Mouse (Mus musculus): ENCODE measurements around the gene Zbtb16. TPM values are rescaled to one million over a fixed set of nuclear protein-coding genes. Genes with fewer than 3 reads are reported as not detected.

Zbtb16 gene
- total and polyA plus RNA-seq, 2 experiments from 2014 or later = 6.8 to 13.5 TPM

GRCm38 (mm10) chr9:48822586-48823318 is 13.3 kb downstream of the Zbtb16 start:
- TF ChIP-seq CTCF (IDR thresholded peaks at IDR 0.05; ENCODE audit: low read depth) = no peak
- H3K4me3 ChIP-seq (ENCODE audit: low read length) = no peak overlapping the region
- no peak for ATAC-seq
- no peaks in the 10 kb centered on the region for H3K4me1 ChIP-seq (ENCODE audit: insufficient read depth, low read length)
- no peaks in the 10 kb centered on the region for H3K27me3 ChIP-seq (ENCODE audit: insufficient read depth, low read length)
- no peaks in the 10 kb centered on the region for H3K36me3 ChIP-seq (ENCODE audit: insufficient read depth, low read length)
- no peak overlapping the region for H3K4me2 ChIP-seq (ENCODE audit: low read depth, low read length)
- no peaks in the 10 kb centered on the region for H3K9me3 ChIP-seq (ENCODE audit: low read length)
- WGBS = 50% methylated on average over 18 of the region's 18 CpGs
- no peak overlapping the region for H3K9ac ChIP-seq (replicated peaks; ENCODE audit: low read length)
- no peak overlapping the region for H3K27ac ChIP-seq
- no peak for DNase-seq (ENCODE audit: low spot score)

GRCm38 (mm10) chr9:48821916-48822585 is 14.0 kb downstream of the Zbtb16 start:
- whole genome bisulfite sequencing = 72% methylated on average over 15 of the region's 15 CpGs
- no peak overlapping the region for H3K4me2 ChIP-seq (ENCODE audit: low read depth, low read length)
- no peak for ATAC-seq
- no peaks in the 10 kb centered on the region for H3K4me1 ChIP-seq (ENCODE audit: insufficient read depth, low read length)
- H3K9me3 ChIP-seq (ENCODE audit: low read length) = no peaks in the 10 kb centered on the region
- no peak for TF ChIP-seq CTCF (IDR thresholded peaks at IDR 0.05; ENCODE audit: low read depth)
- no peaks in the 10 kb centered on the region for H3K36me3 ChIP-seq (ENCODE audit: insufficient read depth, low read length)
- H3K27me3 ChIP-seq (ENCODE audit: insufficient read depth, low read length) = no peaks in the 10 kb centered on the region
- no peak overlapping the region for H3K9ac ChIP-seq (replicated peaks; ENCODE audit: low read length)
- no peak overlapping the region for H3K27ac ChIP-seq
- no peak for DNase-seq (ENCODE audit: low spot score)
- no peak overlapping the region for H3K4me3 ChIP-seq (ENCODE audit: low read length)

- 87% methylated on average over 9 of the region's 9 CpGs for WGBS
- Histone ChIP-seq H3K4me1 (ENCODE audit: insufficient read depth, low read length) (no peaks in the 10 kb centered on the region), H3K27me3 (ENCODE audit: insufficient read depth, low read length) (no peaks in the 10 kb centered on the region), H3K4me3 (ENCODE audit: low read length) (no peak overlapping the region), H3K9me3 (ENCODE audit: low read length) (no peaks in the 10 kb centered on the region), H3K4me2 (ENCODE audit: low read depth, low read length) (no peak overlapping the region), H3K9ac (replicated peaks; ENCODE audit: low read length) (no peak overlapping the region), H3K27ac (no peak overlapping the region), H3K36me3 (ENCODE audit: insufficient read depth, low read length) (no peaks in the 10 kb centered on the region)
- no peak for ATAC-seq
- no peak for TF ChIP-seq CTCF (IDR thresholded peaks at IDR 0.05; ENCODE audit: low read depth)
- DNase-seq (ENCODE audit: low spot score) = no peak
Observed at GRCm38 (mm10) chr9:48821431-48821830, 14.6 kb downstream of the Zbtb16 start.

DNA sequence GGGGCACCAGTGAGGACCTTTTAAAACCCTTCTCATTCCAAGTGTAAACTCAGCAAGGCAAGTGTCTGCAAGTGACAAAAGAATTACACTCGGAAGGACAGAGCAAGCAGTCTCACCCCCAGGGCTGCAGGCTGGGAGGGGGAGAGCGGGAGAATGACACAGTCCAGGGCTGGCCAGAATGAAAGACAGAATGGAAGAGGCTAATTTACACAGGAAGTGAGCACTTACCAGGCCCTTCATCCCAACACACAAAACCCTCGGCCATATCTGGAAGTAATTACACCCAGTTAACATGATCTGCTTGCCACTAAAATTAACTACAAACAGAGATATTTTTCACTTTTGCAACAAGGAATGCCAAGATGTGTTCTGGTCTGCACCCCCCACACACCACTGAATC is 15.2 kb downstream of the Zbtb16 start:
- Histone ChIP-seq H3K4me1 (ENCODE audit: insufficient read depth, low read length) (no peaks in the 10 kb centered on the region), H3K27me3 (ENCODE audit: insufficient read depth, low read length) (no peaks in the 10 kb centered on the region), H3K9me3 (ENCODE audit: low read length) (no peaks in the 10 kb centered on the region), H3K36me3 (ENCODE audit: insufficient read depth, low read length) (no peaks in the 10 kb centered on the region), H3K9ac (replicated peaks; ENCODE audit: low read length) (no peak overlapping the region), H3K27ac (no peak overlapping the region), H3K4me3 (ENCODE audit: low read length) (no peak overlapping the region), H3K4me2 (ENCODE audit: low read depth, low read length) (no peak overlapping the region)
- WGBS = 47% methylated on average over 3 of the region's 3 CpGs
- TF ChIP-seq CTCF (IDR thresholded peaks at IDR 0.05; ENCODE audit: low read depth) = no peak
- DNase-seq (ENCODE audit: low spot score) = no peak
- ATAC-seq = no peak

DNA sequence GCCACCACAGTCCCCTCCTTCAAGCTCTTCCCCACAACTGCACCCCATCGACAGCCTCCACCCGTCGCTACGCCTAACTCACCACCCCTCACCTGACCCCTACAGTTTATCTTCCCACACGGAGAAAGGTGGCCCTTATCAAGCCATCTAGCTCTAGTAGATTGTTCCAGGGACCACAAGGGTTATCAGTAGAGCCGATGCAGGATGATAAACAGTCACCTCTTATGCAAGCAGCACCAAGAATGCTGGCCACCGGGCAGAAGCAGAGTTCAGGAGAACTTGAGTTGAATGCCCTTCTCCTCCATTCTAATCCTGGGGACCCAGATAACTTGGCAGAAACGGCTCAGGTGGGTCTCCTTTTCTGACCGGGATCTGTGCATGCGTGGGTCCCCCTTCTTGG is 16.3 kb downstream of the Zbtb16 start:
- DNase-seq (ENCODE audit: low spot score) = no peak
- Histone ChIP-seq H3K27me3 (ENCODE audit: insufficient read depth, low read length) (no peaks in the 10 kb centered on the region), H3K4me1 (ENCODE audit: insufficient read depth, low read length) (no peaks in the 10 kb centered on the region), H3K9me3 (ENCODE audit: low read length) (no peaks in the 10 kb centered on the region), H3K4me2 (ENCODE audit: low read depth, low read length) (no peak overlapping the region), H3K36me3 (ENCODE audit: insufficient read depth, low read length) (no peaks in the 10 kb centered on the region), H3K4me3 (ENCODE audit: low read length) (no peak overlapping the region), H3K27ac (no peak overlapping the region), H3K9ac (replicated peaks; ENCODE audit: low read length) (no peak overlapping the region)
- ATAC-seq = no peak
- TF ChIP-seq CTCF (IDR thresholded peaks at IDR 0.05; ENCODE audit: low read depth) = no peak
- WGBS = 95% methylated on average over 10 of the region's 10 CpGs

DNA sequence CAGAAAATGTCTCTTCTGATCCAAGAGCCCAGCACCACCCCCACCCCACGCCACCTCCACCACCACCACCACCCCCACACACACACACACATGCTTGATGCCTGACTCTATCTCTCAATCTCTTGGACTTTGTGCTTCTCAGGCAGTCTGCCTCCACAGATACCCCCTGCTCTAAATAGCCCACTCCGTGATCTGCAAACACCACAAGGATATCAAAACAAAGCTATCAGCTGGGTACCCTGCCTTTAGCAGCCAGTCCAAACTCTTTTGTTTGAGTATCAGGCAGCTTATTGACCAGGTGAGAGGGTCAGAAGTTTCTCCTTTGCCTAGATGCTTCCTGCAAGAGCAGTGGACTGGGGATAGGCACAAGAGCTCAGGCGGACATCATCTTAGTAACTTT is 16.9 kb downstream of the Zbtb16 start:
- Histone ChIP-seq H3K27ac (no peak overlapping the region), H3K4me2 (ENCODE audit: low read depth, low read length) (no peak overlapping the region), H3K9me3 (ENCODE audit: low read length) (no peaks in the 10 kb centered on the region), H3K9ac (replicated peaks; ENCODE audit: low read length) (no peak overlapping the region), H3K27me3 (ENCODE audit: insufficient read depth, low read length) (no peaks in the 10 kb centered on the region), H3K4me1 (ENCODE audit: insufficient read depth, low read length) (no peaks in the 10 kb centered on the region), H3K4me3 (ENCODE audit: low read length) (no peak overlapping the region), H3K36me3 (ENCODE audit: insufficient read depth, low read length) (no peaks in the 10 kb centered on the region)
- no peak for DNase-seq (ENCODE audit: low spot score)
- 83% methylated on average over 3 of the region's 3 CpGs for WGBS
- no peak for TF ChIP-seq CTCF (IDR thresholded peaks at IDR 0.05; ENCODE audit: low read depth)
- ATAC-seq = no peak

DNA sequence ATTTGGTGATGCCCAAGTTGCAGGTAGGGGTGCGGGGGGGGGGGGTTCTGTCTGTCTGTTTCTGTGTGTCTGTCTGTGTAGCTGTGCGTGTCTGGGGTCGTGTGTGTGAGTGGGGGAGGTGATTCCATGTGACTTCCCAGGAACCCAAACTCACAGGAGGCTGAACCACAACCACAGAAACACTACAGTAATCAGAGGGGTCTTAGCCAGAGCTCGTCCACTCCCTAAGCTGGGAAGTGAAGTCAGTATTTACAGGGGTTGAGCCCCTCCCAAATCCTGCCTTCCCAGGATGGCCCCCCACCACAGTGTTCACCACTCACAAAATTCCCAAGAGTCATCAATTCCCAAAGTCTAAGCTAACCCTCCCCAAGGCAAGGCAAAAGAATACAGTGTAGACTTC is 18.1 kb downstream of the Zbtb16 start:
- no peaks in the 10 kb centered on the region for H3K4me1 ChIP-seq (ENCODE audit: insufficient read depth, low read length)
- no peak for TF ChIP-seq CTCF (IDR thresholded peaks at IDR 0.05; ENCODE audit: low read depth)
- no peak for DNase-seq (ENCODE audit: low spot score)
- 82% methylated on average over 4 of the region's 4 CpGs for WGBS
- no peak overlapping the region for H3K4me3 ChIP-seq (ENCODE audit: low read length)
- H3K27me3 ChIP-seq (ENCODE audit: insufficient read depth, low read length) = no peaks in the 10 kb centered on the region
- no peak overlapping the region for H3K27ac ChIP-seq
- ATAC-seq = no peak
- no peak overlapping the region for H3K9ac ChIP-seq (replicated peaks; ENCODE audit: low read length)
- H3K9me3 ChIP-seq (ENCODE audit: low read length) = no peaks in the 10 kb centered on the region
- H3K4me2 ChIP-seq (ENCODE audit: low read depth, low read length) = no peak overlapping the region
- no peaks in the 10 kb centered on the region for H3K36me3 ChIP-seq (ENCODE audit: insufficient read depth, low read length)

Measured in hindbrain, postnatal 0 days (tissue).